Mouse (Mus musculus): Measurements from ENCODE around the gene Ch25h.

The Ch25h gene

DNA sequence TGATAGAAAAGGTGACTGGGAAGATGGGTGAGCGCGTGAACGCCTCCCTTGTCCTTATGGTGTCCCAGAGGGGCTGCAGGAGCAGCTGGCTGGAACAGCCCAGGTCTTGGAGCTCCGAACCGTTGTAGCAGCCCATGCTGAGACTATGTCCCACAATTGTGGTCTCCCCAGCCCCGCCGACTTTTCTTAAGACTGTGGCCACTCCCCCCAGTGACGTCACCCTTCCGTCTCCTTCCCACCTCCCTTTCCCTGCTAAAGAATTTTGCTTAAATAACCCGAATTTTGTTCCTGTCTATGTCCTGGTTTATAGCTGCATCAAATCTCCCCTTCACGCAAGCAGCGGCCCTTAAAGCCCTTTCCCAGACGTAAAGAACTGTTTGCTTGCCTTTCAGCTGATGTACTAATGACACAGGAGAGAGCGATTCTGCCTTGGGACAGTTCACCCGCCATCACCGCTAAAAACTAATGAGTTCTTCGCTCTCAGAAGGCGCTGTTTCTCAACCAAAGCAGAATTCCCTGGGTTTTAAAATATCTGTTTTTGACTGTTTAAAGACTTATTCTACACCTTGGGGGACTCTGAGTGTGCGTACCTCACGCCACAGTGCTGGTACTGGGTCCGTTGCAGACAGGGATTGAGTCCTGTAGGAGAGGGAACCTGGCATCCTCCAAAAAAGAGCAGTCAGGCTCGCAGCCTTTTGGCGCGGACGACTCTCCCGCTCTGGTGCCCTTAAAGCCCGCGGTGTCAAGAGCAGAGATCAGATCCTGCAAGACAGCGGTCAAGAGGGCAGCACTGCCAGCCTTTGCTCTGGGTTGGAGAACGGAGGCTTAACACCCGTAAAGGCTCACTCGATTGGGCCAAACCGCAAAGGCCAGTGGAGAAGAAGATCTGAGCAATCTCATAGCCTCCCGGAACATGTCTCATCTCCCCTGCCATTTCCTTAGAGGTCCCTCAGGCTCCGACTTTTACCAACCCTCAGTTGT, at the start of gene Ch25h:
Gene Ch25h, minus strand, starts transcription at position 174 of the 981 bp plus-strand sequence.
- peak; percentile 4 to 7 for DNase-seq (ENCODE audit: low spot score in 2 of 2)

GRCm38 (mm10) chr19:34524646-34525045, 49.7 kb upstream of the Ch25h start:
- DNase-seq (ENCODE audit: low spot score in 2 of 2) = no peak

DNA sequence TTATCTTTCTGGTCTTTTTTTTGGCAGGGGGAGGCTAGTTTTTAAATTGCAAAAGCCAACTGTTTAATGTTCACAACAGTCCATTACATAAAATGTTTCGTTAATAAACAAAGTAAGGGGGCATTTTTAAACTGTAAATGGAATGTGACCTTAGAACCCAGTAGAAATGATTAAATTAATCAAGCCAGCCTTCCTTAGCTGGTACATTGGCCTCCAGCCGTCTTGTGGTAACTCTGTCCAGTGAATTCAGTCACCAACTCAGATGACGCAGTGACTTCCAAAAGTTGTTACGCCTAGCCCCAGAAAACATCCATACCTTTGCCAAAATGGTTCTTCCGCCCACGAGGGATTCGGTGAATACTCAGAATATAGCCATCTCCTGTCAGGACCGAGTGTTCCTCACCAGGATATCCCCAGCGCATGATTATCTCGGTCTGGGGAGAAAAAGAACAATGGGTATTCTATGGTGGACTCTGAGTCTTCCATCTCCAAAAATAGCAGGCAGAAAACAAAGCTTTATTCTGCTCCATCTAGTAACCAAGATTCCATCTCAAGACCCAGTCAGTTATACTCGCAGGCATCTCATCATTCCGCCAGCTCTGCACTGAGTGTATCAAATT, 48.3 kb upstream of the Ch25h start:
- no peak for DNase-seq (ENCODE audit: low spot score in 2 of 2)

DNA sequence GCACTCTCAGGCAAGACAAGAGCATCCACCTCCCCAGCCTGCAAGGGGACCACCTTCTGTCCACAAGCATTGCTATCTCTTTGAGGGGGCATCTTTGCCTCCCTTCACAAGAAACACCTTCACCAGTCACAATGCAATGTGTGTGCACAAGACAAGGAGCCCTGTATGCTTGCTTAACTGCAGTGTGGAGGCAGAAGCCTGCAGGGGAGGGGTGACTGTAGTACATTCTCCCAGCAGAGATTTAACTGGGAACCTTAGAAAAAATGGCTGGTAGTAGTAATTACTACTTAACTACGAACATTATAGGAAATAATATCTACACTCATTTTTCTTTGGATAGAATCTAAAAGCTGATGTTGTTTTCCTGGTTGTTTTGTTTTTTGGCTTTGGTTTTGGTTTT, 47.0 kb upstream of the Ch25h start:
- no peak for DNase-seq (ENCODE audit: low spot score in 2 of 2)

DNA sequence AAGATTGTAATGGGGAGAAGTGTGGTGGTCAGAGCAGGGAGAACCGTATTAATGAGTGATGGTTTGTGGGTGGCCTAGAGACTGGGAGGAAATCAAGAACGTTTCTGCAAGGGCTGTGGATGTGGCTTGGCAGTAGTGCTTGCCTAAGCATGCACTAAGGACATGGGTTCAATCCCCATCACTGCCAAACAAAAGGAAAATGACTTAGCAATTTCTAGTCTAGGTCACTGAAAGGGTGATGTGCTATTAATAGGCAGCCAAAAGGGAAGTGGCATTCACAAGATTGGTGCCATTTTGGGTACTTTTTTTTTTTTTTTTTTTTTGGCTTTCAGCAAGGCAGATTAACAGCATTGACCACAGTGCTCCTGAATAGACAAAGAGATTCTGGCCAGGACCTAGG, 46.4 kb upstream of the Ch25h start:
- no peak for DNase-seq (ENCODE audit: low spot score in 2 of 2)

DNA sequence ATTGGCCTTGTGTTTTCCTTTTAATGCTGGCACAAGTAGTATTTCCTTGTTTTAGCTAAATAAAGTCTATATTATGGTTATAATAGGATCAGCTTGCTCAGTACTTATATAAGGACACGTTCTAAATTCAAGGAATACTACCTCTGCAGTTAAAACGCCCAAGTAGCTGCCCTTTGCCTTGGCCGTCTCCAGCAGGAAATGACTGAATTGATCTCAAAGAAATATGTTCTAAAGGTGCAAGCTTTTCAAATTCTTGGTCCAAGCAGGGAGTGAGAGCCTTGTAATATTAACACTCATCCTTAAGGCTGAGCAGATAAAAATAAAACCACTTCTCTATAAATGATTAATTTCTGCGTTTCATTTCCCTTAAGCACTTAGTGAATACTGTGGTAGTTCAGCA, 45.1 kb upstream of the Ch25h start:
- DNase-seq (ENCODE audit: low spot score in 2 of 2) = no peak

DNA sequence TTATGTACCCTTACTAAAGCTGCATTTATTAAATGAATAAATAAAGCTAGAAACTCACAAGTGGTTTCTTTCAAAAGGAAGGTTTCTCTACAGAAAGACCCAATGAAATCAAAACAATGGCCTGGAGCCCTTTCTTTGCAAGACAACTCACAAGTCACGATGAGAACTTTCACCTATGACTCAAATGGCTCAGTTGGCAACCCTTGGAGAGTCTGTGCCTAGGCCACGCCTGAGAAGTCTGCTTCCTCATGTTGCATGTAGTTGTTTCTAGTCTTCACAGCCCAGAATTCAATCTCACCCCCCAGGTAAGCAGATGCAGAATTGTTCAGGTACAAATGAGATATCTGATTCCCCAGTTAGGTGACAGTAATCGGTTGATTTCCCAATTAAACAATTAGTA, 44.7 kb upstream of the Ch25h start:
- no peak for DNase-seq (ENCODE audit: low spot score in 2 of 2)

GRCm38 (mm10) chr19:34518786-34519185, 43.8 kb upstream of the Ch25h start:
- DNase-seq (ENCODE audit: low spot score in 2 of 2) = no peak

- no peak for DNase-seq (ENCODE audit: low spot score in 2 of 2)
Observed at GRCm38 (mm10) chr19:34517812-34518594, 43.0 kb upstream of the Ch25h start.

DNA sequence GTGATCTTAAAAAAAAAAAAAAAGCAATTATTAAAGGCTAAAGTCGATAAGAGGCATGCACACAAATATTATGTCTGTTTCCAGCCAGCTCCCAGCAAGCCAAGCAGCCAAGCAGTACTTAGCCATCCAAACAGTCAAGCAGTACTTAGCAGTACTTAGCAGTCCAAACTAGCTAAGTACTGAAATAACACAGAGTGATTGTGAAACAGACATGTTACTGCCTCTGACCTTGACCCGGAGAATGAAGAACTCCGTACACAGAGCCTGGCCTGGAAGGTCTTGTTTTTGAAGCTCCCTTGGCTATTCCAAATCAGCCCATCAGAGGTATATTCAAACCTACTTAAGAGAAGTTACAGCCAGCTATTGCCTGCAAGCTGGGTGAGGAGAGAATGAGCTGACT, 42.2 kb upstream of the Ch25h start:
- DNase-seq (ENCODE audit: low spot score in 2 of 2) = no peak

GRCm38 (mm10) chr19:34516346-34516745, 41.4 kb upstream of the Ch25h start:
- no peak for DNase-seq (ENCODE audit: low spot score in 2 of 2)

DNA sequence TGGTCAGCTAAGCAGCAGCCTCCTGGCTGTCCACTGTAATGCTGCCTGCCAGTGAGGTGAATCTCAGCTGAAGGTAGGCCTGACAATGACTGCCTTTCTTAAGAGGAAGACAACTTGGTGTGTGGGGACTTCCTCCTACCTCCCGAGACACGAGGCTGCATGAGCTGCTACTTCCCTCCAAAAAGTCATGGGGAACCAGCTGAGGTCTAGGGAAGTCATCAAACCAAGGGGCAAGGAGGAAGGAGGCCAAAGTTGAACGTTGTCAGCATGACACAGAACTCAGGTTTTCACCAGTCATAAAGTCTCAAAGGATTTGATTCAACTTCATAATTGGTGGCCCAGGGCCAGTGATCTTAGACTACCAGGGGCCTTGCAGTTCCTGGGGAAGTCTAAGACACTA, 40.7 kb upstream of the Ch25h start:
- DNase-seq (ENCODE audit: low spot score in 2 of 2) = no peak

GRCm38 (mm10) chr19:34511528-34511927, 36.6 kb upstream of the Ch25h start:
- DNase-seq (ENCODE audit: low spot score in 2 of 2) = no peak

- no peak for DNase-seq (ENCODE audit: low spot score in 2 of 2)
Observed at GRCm38 (mm10) chr19:34510717-34511116, 35.8 kb upstream of the Ch25h start.

- DNase-seq (ENCODE audit: low spot score in 2 of 2) = no peak
Observed at GRCm38 (mm10) chr19:34505161-34505721, 30.3 kb upstream of the Ch25h start.

DNA sequence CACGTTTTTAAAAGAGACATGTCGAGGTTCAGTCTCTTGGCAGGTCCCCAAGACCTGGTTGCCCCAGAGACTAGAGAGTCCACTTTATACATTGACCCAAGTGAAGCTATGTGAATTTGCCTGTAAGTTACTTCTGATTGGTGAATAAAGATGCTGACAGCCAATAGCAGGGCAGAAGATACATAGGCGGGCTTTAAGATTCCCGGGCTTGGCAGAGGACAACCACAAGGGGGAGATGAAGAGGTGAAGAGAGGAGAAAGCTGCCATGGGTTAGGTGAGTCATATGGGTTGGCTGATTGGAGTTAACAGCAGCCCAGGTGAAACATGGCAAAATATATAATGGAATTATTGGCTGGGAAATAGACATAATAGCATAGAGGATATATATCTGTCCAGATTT, 25.8 kb upstream of the Ch25h start:
- DNase-seq (ENCODE audit: low spot score in 2 of 2) = peak in 1 of 2 experiments; percentile 30

DNA sequence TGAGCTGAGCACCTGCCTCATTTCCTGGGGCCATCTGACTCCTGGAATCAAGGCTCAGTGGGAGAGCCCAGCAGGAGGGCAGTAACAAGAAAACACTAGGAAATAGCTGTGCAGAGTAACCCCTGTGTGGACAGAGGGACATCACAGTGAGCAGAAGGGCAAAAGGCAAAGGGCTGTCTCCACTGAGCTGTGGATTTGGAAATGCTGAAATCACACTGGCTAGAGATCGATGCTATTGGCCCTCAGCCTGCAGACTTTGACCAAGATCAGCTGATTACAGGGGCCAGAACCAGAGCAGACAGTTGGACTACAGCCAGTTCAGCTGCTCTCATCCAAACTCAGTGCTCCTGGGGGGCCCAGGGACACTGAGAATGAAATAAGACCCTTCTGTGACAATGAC, 21.4 kb upstream of the Ch25h start:
- no peak for DNase-seq (ENCODE audit: low spot score in 2 of 2)

DNA sequence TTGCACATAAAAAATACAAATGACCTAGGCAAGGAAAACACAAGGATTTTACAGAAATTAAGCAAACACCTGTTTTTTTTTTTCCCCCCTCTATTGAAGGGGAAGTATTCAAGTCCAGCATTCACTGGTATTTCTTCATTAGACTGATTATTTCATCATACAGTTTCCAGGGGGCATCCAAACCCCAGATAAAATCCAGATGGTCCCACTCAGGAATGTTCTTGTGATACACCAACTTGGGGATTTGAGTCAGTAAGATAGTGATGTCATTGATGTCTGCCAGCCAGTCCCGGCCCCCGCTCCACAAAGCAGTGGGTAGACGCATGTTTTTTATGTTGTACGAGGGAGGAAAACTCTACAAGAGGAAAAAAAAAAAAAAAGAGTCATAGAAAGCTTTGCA, 18.9 kb upstream of the Ch25h start:
- DNase-seq (ENCODE audit: low spot score in 2 of 2) = no peak

GRCm38 (mm10) chr19:34483547-34483946, 8.6 kb upstream of the Ch25h start:
- no peak for DNase-seq (ENCODE audit: low spot score in 2 of 2)

DNA sequence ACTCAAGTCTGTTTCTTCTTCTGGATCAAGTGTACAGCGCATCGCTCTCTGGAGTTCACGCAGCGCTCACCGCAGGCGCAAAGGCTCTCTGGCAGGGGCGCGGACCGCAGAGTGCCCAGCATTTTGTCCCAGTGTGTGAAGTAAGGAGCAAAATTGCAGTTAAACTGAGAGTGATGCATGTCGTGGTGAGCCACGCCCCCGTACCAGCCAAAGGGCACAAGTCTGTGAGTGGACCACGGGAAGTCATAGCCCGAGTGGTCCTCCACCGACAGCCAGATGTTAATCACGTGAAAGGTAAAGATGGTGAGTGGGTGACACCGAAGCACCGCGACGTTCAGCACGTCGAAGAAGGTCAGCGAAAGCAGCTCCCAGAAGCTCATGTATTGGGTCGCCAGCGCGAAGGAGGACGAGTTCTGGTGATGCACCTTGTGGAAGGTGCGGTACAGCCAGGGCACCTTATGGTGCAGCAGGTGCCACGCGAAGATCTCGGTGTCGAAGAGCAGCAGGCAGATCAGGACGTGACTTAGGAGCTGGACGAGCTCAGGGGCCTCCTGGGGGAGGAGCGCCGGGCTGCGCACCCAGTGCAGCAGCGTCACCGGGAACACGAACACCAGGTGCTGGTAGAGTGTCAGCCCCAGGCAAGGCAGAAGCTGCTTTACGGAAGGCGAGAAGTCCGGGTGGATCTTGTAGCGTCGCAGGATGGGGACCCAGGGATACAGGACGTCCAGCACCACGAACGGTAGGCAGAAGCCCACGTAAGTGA, 555 bp downstream of the Ch25h start:
- DNase-seq (ENCODE audit: low spot score in 2 of 2) = no peak

- DNase-seq (ENCODE audit: low spot score in 2 of 2) = no peak
Observed at GRCm38 (mm10) chr19:34471703-34472102, 3.3 kb downstream of the Ch25h start.

Data from right cerebral cortex, postnatal 36 days (tissue).